Mouse (Mus musculus): ENCODE measurements at regions not wholly inside any gene's neighbourhood (a gene's known extent, or its start where the extent isn't known, plus 50 kb on each side); places are given as distances from the start of the nearest gene placed in this dataset.

- no peak for DNase-seq (ENCODE audit: extremely low read depth, low read depth)
Measured at GRCm38 (mm10) chr3:140057962-140058631, 852.6 kb downstream of the Stpg2 start.

DNA sequence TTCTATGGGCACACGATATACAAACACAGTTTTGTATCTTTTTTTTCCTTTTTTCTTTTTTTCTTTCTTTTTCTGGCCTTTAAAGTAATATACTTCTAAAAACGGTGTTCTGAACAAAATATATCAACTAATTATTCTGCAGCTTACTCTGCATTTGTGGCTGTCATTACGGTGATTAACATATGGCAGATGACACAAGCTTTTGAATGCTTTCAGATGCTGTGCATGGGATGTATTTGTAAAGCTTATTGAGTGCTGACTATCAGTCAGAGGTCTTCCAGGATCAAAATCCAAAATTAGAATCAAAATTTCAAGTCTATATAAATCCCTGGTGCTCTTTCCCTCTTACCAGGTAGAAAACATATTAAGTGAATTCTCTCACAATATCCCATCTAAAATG, 853.6 kb downstream of the Stpg2 start:
- DNase-seq (ENCODE audit: extremely low read depth, low read depth), result no peak

GRCm38 (mm10) chr3:140059522-140060110, 854.1 kb downstream of the Stpg2 start:
- no peak for DNase-seq (ENCODE audit: extremely low read depth, low read depth)

DNA sequence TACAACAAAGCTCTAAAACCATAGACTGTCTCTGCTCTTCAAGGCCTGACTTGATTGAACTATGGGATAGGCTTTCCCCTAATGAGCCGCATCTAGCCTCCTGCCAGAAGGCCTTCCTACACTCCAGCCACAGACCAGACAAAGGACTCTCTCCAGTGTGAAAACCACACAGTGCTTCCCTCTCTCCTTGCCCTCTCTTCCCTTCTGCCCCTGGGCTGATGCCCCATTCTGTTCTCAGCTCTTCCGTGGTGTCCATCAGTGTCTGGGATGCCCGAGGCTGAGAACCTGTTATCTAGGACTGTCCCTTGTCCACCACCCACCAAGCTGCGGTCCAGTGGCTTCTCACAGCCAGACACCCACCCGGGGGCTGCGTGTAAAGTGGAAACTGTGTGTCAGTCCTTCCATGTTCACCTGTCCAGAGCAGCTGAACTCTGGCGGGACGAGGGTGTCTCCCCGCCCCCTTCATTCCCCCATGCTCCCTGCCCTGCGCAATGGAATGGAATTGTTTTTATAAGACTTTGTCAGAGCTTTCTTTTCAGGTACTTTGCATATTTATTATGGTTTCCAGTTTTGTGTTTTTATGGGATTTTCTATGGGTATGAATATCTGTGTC, 856.4 kb downstream of the Stpg2 start:
- DNase-seq (ENCODE audit: extremely low read depth, low read depth), result no peak

DNA sequence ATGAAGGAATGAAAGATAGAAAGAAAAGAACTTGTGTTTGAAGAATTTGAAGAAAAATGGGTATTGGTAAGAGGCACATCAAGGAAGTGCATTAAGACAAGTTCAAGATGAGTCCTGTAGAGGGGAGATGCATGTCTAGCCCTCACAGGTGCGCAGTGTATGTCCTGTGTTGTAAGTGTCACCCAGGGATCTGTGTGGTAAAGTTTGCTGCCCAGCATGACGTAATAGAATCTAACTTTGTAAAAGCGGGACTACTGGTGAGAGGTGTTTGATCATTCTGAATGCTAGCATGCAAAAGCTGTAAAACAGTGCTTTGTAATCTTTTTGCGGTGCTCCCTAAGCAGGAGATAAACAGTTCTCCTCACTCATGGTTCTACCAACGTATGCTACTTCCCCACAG, 857.4 kb downstream of the Stpg2 start:
- DNase-seq (ENCODE audit: extremely low read depth, low read depth), result no peak

DNA sequence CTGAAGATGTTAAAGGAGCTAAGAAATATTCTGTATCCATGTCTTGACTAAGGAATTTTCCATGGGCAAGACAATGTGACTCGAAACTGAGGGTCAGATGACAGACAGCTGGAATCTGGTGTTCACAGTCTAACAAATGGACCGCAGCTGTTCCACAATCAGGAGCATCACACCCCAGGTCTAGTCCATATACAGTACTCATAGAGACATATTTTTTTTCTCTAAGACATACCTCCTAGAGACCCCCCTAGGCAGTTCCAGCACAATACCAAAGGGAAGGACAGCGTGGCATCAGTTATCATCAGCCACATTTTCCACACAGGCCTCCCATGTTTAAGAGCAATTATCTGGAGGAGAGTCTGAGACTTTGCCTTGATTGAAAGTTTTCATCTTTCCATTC, 878.8 kb downstream of the Stpg2 start:
- DNase-seq (ENCODE audit: extremely low read depth, low read depth), result no peak

DNA sequence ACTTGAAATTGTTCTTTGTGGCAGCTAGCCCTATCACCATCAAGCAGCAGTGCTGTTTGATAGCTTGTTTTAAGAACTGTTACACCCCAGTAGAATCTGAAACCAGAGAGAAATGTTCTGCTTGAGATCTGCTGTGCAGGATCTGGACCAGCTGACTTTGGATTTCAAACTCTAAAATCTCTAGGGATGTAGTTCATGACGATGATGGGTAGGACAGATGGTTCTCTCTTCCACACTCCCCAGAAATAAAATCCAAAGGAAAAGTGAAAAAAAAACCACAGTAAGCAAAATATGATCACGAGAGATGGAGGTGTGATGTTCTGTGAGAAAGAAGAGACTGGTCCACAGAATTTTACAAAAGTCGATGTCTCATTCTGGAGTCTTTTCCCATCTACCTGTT, 879.9 kb downstream of the Stpg2 start:
- DNase-seq (ENCODE audit: extremely low read depth, low read depth), result no peak

GRCm38 (mm10) chr3:140088019-140088418, 882.5 kb downstream of the Stpg2 start:
- DNase-seq (ENCODE audit: extremely low read depth, low read depth), result no peak

GRCm38 (mm10) chr3:140091900-140092299, 886.4 kb downstream of the Stpg2 start:
- no peak for DNase-seq (ENCODE audit: extremely low read depth, low read depth)

DNA sequence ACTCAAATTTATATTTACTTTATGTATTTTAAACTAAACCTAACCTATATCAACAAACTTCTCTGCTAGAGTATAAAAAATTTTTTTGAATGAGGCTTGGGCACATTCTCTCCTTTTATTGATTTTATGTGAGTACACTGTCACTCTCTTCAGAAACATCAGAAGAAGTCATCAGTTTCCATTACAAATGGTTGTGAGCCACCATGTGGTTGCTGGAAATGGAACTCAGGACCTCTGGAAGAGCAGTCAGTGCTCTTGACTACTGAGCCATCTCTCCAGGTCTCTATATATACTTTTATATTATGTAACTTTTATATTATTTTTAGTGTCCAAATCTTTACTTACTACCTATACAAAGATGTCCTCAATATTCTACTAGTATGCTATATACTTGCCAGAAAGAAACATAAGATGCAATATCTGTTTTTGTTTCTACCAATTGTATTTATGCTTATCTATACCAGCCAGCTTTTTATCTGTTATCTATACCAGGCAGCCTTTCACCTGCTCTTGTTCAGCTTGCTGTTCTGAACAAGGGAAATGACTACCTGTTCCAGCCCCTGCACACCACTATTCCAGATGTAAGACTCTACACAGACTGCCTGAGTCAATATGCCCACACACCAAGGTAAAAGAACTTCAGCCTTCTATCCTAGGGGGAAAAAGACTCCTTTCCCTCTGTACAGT, 891.5 kb downstream of the Stpg2 start:
- no peak for DNase-seq (ENCODE audit: extremely low read depth, low read depth)

- DNase-seq (ENCODE audit: extremely low read depth, low read depth), result no peak
Measured at GRCm38 (mm10) chr3:140109401-140109800, 903.9 kb downstream of the Stpg2 start.

DNA sequence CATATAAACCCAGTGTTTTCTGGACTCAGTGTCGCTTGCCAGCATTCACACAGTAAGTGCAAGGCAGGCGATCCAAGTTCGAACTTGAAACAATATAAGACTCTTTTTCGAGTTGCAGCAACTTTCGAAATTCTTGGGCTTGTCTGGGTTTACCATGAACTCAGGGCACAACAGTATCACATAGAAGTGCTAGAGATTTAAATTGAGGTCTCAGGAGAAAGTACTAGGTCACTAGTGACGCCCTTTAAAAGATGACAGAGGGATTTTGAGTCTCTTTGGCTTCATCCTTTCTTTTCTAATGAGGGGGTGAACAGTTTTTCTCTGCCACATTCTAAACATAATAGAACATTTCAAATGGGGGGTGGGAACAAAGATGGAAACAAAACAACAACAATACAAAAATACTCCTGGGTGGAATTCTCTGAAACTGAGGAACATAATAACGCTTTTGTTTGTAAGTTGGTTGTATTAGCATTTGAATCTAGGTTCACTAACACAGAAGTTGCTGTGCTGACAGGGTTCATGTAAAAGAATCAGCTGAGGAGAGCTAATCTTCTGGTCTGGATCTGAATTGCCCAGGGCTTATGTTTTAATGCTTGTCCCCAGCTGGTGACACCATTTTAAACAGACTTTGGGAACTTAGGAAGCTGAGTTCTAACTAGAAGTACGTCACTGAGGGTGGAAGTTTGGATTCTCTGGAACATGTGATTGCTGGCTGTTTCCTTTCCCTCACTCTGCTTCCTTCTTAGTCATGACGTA, 906.1 kb downstream of the Stpg2 start:
- no peak for DNase-seq (ENCODE audit: extremely low read depth, low read depth)

GRCm38 (mm10) chr3:140115116-140115515, 909.6 kb downstream of the Stpg2 start:
- no peak for DNase-seq (ENCODE audit: extremely low read depth, low read depth)

DNA sequence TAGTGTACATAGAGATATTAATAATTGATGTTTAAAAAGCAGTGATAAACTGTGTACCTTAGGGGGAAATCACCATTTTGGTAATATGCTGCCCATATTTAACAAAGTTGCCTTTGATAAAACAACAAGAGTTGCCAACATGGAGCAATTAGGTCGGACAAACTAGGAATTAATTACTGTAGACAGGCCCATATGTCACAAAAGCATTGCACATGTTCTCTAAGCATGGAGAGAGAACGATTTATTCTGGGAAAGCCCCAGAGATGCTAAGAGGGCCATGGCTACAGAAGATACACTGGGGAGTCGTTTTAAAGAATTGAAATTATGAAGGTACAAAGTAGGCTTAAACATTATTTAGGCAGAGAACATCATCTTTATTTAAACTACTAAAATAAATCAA, 921.8 kb downstream of the Stpg2 start:
- DNase-seq (ENCODE audit: extremely low read depth, low read depth), result no peak

- DNase-seq (ENCODE audit: extremely low read depth, low read depth), result no peak
Measured at GRCm38 (mm10) chr3:140129065-140129778, 923.7 kb downstream of the Stpg2 start.

DNA sequence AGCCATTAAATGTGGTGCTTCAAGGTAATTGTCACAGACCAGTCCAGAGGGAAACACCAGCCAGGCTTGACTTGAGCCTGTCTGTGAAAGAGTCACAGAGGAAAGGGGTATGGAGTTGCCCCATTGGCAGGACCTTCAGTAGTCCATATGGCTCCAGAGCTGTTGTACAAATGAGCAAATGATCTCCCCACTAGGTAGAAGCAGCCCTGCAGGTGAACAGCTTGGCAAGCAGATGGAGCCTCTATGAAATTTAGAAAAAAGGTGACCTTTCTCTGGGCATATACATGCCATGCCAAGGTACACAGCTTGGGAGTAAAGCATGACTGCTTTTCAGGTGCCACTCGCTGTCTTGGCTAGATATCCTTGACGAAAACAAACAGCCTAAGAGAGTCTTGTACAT, 938.4 kb downstream of the Stpg2 start:
- no peak for DNase-seq (ENCODE audit: extremely low read depth, low read depth)

DNA sequence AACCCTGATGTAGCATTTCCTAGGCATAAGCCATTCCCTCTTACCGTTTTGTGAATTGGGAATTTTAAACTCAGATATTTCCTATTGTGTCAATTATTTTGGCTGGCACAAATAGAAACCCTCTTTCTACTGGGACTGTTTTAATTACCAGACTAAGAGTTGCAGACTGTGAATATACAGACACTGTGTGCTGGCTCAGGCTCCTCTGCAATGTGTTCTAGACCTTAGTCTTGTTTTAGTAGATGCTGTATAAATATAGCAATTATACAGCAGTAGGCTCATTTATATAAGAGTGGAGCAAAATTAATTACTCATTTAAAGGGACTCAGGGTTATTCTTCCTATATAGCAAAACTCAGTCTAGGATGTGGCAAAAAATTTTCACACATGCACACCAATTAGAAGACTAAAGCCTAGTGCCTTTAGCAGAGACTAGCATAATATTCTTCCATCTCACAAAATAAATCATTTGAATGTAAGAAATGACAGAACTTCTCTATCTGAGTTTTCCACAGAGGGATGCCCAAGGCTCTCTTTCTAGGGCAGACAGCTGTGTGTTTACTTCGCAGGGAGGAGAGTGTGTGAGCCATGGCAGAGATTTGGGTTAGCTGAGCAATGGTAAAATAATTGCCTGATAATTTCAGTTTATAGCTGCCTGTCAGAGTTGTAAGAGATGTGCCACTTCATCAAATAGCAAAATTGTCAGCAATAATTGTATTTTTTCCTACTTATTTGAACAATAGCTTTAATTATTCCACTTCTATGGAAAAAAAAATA, 941.9 kb downstream of the Stpg2 start:
- DNase-seq (ENCODE audit: extremely low read depth, low read depth), result no peak

DNA sequence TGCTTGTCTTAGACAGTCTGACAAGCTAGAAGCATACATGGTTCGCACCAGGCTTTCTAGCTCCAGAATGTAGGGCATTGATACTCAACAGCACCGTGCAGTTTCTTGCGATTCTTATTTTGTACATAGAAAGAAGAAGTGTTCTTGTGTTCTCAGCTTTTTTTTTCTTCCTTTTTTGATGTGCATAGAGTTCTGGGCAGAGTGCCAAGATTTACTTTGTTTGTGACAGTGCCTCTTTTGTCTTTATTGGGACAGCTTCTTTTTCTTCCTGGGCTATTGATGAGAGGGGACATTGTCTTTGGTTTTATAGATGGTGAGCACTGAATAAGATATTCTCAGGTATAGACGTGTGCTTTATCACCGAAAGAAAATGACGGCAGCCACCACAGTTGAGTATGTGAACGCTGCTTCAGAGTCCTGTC, 945.0 kb downstream of the Stpg2 start:
- DNase-seq (ENCODE audit: extremely low read depth, low read depth), result no peak

DNA sequence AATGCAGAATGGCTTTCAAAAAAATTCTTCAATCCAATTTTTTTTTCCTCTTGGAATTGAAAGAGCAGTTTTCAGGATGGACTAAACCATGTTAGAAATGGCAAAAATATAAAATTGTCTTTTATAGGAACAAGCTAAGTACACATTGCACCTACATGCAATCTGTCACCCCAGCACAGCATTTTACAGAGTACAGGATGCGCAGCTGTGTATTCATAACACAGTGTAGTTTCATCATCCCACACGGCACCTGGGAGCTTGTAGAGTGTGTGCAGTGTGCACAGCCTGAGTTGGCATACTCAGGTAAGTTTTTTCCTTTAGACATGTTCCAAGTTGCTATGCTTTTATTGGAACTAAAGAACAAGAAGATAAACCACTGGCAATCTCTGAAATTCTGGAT, 974.0 kb downstream of the Stpg2 start:
- DNase-seq (ENCODE audit: extremely low read depth, low read depth), result no peak

DNA sequence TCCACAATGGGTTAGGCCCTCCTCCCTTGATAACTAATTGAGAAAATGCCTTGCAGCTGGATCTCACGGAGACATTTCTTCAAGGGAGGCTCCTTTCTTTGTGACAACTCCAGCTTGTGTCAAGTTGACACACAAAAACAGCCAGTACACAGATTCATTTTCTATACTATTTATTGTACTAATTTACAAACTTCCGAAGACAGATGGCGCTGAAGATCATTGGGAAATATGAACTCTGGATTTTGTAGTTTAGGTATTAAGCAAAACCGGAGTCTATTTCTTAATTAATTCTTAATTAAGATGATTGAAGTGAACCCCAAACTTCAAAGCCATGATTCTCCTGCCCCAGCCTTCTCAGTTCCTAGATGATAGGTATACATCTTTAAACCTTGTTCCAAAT, 977.2 kb downstream of the Stpg2 start:
- DNase-seq (ENCODE audit: extremely low read depth, low read depth), result no peak

Measured in MEL-GATA-1-ER (cell line).